19 mouse cellular contexts compared by ENCODE assay signal in genomic region chr9:23669230-23669629, GRCm38 (mm10).
A peak's percentile ranks its signal among the peaks of the same experiment; 100 is the strongest.
DNase-seq lines count a peak whose midpoint lies in the region; ATAC-seq lines count a peak whose summit lies in the region.
"Had no signal": no experiment of that assay in that cellular context is flagged by ENCODE, and none has a peak within 500 bp of the region (broad histone marks: within the 10 kb centered on the region; RNA-seq: fewer than 3 reads in every experiment).

No protein-coding gene starts in this region.

- ATAC-seq in hematopoietic stem cell, adult 5-6 weeks (replicated peaks in 1 of 2; ENCODE audit: insufficient read depth in 1 of 2, low FRiP score in 2 of 2, low TSS enrichment in 1 of 2, low read depth in 1 of 2, poor library complexity in 2 of 2, severe bottlenecking in 2 of 2), result peak; percentile 32 to 65; a peak in 1 of 4 replicates
- ATAC-seq: forebrain, embryonic 16.5 days; inflammation-experienced regulatory T-cells, adult 6 months; liver, embryonic 12.5 days; midbrain, embryonic 13.5 days; Patski had no signal

- DNase-seq in heart, adult 8-10 months (ENCODE audit: low spot score), result peak; percentile 47
- no peak for DNase-seq in heart, postnatal 14 days
- peak; percentile 28 for DNase-seq in lung, postnatal 25 days (ENCODE audit: low spot score)
- no peak for DNase-seq in lung, adult 18-20 months
- peak; percentile 19 for DNase-seq in skeletal muscle tissue, adult 2 months (ENCODE audit: low read depth, low spot score)
- DNase-seq in frontal cortex, postnatal 25 days (ENCODE audit: low spot score in 2 of 2), result no peak
- DNase-seq in retina, postnatal 1 day, result no peak
- DNase-seq: cerebellum, adult 9-10 months; gastrocnemius, postnatal 14 days; kidney, adult 18-20 months; kidney, postnatal 10 days; lung, adult 2 months; thymus, postnatal 25 days had no signal

- intact Hi-C loops in heart, postnatal 14 days (cut with DNase I), result no loop called here

Comparison
In these comparisons a context has a peak if more than half of its experiments do, and no peak if none do; other contexts are left out.
1. DNase-seq: peak in heart, adult 8-10 months (single experiment), lung, postnatal 25 days (single experiment) and skeletal muscle tissue, adult 2 months (single experiment); none in heart, postnatal 14 days (0 of 2), lung, adult 18-20 months (0 of 2), frontal cortex, postnatal 25 days (0 of 2) and retina, postnatal 1 day (single experiment).